ENCODE assay signal across 21 mouse cellular contexts in the genomic region with DNA sequence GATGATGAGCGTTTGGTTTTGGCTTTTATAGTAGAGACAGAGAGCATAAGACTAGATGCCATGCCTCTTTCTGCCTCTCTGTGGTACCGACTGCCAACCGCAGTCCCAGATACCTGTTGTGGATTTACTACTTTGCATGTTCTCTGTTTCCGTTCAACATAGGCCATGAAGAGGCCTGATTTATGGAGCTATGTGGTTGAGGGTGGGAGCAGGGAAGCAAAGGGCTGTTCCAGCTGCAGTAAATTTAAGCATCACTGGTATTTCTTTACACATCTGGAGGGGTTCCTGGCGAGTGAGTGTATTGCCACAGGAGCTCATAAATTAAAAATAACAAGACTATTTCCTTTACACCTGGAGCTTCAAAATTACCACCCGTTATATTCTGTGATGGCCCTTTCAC.
DNase-seq lines count a peak whose midpoint lies in the region; ATAC-seq lines count a peak whose summit lies in the region.
"Had no signal": no experiment of that assay in that cellular context is flagged by ENCODE, and none has a peak within 500 bp of the region (broad histone marks: within the 10 kb centered on the region; RNA-seq: fewer than 3 reads in every experiment).

No protein-coding gene starts in this region.

- no peaks in the 10 kb centered on the region for H3K36me3 ChIP-seq in kidney, embryonic 14.5 days (ENCODE audit: control insufficient read depth, insufficient read depth, low read length)
- peaks cover 4% of the 10 kb centered on the region for H3K36me3 ChIP-seq in limb, embryonic 13.5 days
- H3K36me3 ChIP-seq in hindbrain, embryonic 14.5 days (replicated peaks; ENCODE audit: control insufficient read depth, insufficient read depth) = no peaks in the 10 kb centered on the region
- H3K36me3 ChIP-seq: forebrain, embryonic 10.5 days; heart, embryonic 15.5 days; hindbrain, embryonic 13.5 days had no signal

- H3K4me1 ChIP-seq in kidney, embryonic 14.5 days (ENCODE audit: control insufficient read depth, insufficient read depth, low read length) = peaks cover 5% of the 10 kb centered on the region; the same call in 1 of the 2 replicates
- peaks cover 41% of the 10 kb centered on the region for H3K4me1 ChIP-seq in limb, embryonic 13.5 days
- H3K4me1 ChIP-seq in hindbrain, embryonic 14.5 days (replicated peaks; ENCODE audit: control insufficient read depth, insufficient read depth, low read length) = no peaks in the 10 kb centered on the region
- H3K4me1 ChIP-seq: embryonic facial prominence, embryonic 15.5 days had no signal

- DNase-seq in kidney, postnatal 10 days = no peak
- DNase-seq in forelimb bud, embryonic 11.5 days (ENCODE audit: low read depth, low spot score) = peak; percentile 82
- DNase-seq in hindlimb bud, embryonic 11.5 days (ENCODE audit: extremely low spot score, low read depth, low spot score) = peak; percentile 77
- no peak for DNase-seq in hindbrain, embryonic 14.5 days (ENCODE audit: low spot score)
- DNase-seq: adrenal gland, adult 2 months; adrenal gland, postnatal 36 days; cerebellum, adult 2 months; cerebellum, postnatal 14 days; gastrocnemius, postnatal 10 days; heart, adult 2 months; heart, postnatal 14 days had no signal

- no peaks in the 10 kb centered on the region for H3K9me3 ChIP-seq in kidney, embryonic 14.5 days (ENCODE audit: control insufficient read depth, low read length)
- H3K9me3 ChIP-seq in limb, embryonic 13.5 days = peaks cover 4% of the 10 kb centered on the region; the same call in 1 of the 2 replicates
- H3K9me3 ChIP-seq in hindbrain, embryonic 14.5 days (ENCODE audit: control insufficient read depth, low read length) = no peaks in the 10 kb centered on the region
- H3K9me3 ChIP-seq: embryonic facial prominence, embryonic 15.5 days; forebrain, embryonic 10.5 days; heart, embryonic 15.5 days; hindbrain, embryonic 13.5 days had no signal

- no peak overlapping the region for H3K4me3 ChIP-seq in kidney, embryonic 14.5 days (ENCODE audit: low read length)
- H3K4me3 ChIP-seq in limb, embryonic 13.5 days = no peak overlapping the region
- H3K4me3 ChIP-seq in hindbrain, embryonic 14.5 days (replicated peaks; ENCODE audit: low read length) = no peak overlapping the region
- H3K4me3 ChIP-seq: embryonic facial prominence, embryonic 15.5 days; erythroblast, embryonic 14.5 days; forebrain, embryonic 10.5 days; heart, adult 2 months; heart, embryonic 15.5 days; hindbrain, embryonic 13.5 days had no signal

- no peak overlapping the region for H3K9ac ChIP-seq in kidney, embryonic 14.5 days (ENCODE audit: low read depth, low read length)
- H3K9ac ChIP-seq in limb, embryonic 13.5 days = no peak overlapping the region
- H3K9ac ChIP-seq in hindbrain, embryonic 14.5 days = no peak overlapping the region
- H3K9ac ChIP-seq: embryonic facial prominence, embryonic 15.5 days; heart, embryonic 15.5 days; hindbrain, embryonic 13.5 days had no signal

- no peak overlapping the region for H3K27ac ChIP-seq in kidney, embryonic 14.5 days (ENCODE audit: low read depth, low read length)
- peak overlapping the region; percentile 4; the same call in 1 of the 2 replicates for H3K27ac ChIP-seq in limb, embryonic 13.5 days
- H3K27ac ChIP-seq in hindbrain, embryonic 14.5 days = no peak overlapping the region
- H3K27ac ChIP-seq: embryonic facial prominence, embryonic 15.5 days; forebrain, embryonic 10.5 days; heart, adult 2 months; heart, embryonic 15.5 days; hindbrain, embryonic 13.5 days had no signal

- H3K27me3 ChIP-seq in kidney, embryonic 14.5 days (ENCODE audit: control insufficient read depth, insufficient read depth, low read length) = no peaks in the 10 kb centered on the region
- H3K27me3 ChIP-seq in limb, embryonic 13.5 days = peaks cover 12% of the 10 kb centered on the region
- no peaks in the 10 kb centered on the region for H3K27me3 ChIP-seq in hindbrain, embryonic 14.5 days (ENCODE audit: control insufficient read depth, insufficient read depth, low read length)
- H3K27me3 ChIP-seq: embryonic facial prominence, embryonic 15.5 days; heart, embryonic 15.5 days; hindbrain, embryonic 13.5 days had no signal

- no peak overlapping the region for H3K4me2 ChIP-seq in kidney, embryonic 14.5 days (replicated peaks; ENCODE audit: low read depth, low read length)
- H3K4me2 ChIP-seq in limb, embryonic 13.5 days (replicated peaks) = 0 out of 2 replicates have a peak overlapping the region, but pooled peaks have one; percentile 2
- H3K4me2 ChIP-seq in hindbrain, embryonic 14.5 days (replicated peaks) = no peak overlapping the region
- H3K4me2 ChIP-seq: embryonic facial prominence, embryonic 15.5 days; heart, embryonic 11.5 days; heart, embryonic 15.5 days; hindbrain, embryonic 13.5 days had no signal

- WGBS in kidney, embryonic 14.5 days = 34% methylated on average over 6 of the region's 6 CpGs
- 12% methylated on average over 6 of the region's 6 CpGs for WGBS in limb, embryonic 13.5 days
- 87% methylated on average over 6 of the region's 6 CpGs for WGBS in hindbrain, embryonic 14.5 days

- ATAC-seq in kidney, embryonic 14.5 days (ENCODE audit: low FRiP score, low TSS enrichment) = 0 out of 2 replicates have a peak, but pooled peaks have one; percentile 37
- peak; percentile 44; the same call in 1 of the 2 replicates for ATAC-seq in limb, embryonic 13.5 days (ENCODE audit: low FRiP score, low read depth)
- ATAC-seq in frontal cortex, adult (ENCODE audit: low TSS enrichment) = no peak
- no peak for ATAC-seq in hindbrain, embryonic 14.5 days (ENCODE audit: low FRiP score)
- ATAC-seq: forebrain, embryonic 14.5 days had no signal

Comparison
In these comparisons a context has a peak if more than half of its experiments do, and no peak if none do; other contexts are left out.
1. ATAC-seq: peak in kidney, embryonic 14.5 days (single experiment) and limb, embryonic 13.5 days (single experiment); none in frontal cortex, adult (single experiment) and hindbrain, embryonic 14.5 days (single experiment).
2. DNase-seq: peak in forelimb bud, embryonic 11.5 days (single experiment) and hindlimb bud, embryonic 11.5 days (single experiment); none in kidney, postnatal 10 days (single experiment) and hindbrain, embryonic 14.5 days (single experiment).